ENCODE assay signal across 12 mouse cellular contexts in the genomic region with DNA sequence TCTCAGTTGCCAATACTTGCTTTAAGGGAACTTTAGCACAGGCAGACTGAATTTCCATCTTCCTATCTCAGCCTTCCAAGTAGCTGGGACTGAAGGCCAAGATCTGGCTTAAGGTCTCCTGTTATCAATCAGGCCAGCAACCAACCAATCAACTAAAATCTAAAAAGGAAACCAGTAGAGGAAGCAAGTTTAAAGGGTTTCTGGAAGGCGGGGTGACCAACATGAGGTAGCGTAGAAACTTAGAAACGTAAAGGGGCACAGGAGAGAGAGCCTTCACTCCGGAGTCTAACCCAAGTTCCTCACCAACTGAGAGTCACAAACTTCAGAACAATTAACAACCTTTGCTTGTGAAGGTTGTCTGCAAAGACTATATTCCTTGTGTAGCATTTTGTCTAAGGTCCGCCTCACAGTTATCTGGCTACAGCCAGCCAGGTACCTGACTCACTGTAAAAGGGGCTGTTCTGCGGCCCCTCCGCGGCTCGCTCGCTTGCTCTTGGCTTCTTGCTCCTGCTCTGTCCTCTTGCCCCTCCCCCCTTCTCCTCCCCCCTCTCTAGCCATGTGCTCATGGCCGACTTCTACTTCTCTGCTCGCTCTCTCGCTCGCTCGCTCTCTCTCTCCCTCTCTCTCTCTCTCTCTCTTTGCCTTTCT. TPM values are rescaled to one million over a fixed set of nuclear protein-coding genes. Genes with fewer than 3 reads are reported as not detected.
DNase-seq lines count a peak whose midpoint lies in the region; ATAC-seq and TF ChIP-seq lines count a peak whose summit lies in the region.
"Had no signal": no experiment of that assay in that cellular context is flagged by ENCODE, and none has a peak within 500 bp of the region (broad histone marks: within the 10 kb centered on the region; RNA-seq: fewer than 3 reads in every experiment).

No protein-coding gene starts in this region.

- H3K36me3 ChIP-seq in midbrain, embryonic 11.5 days (ENCODE audit: control insufficient read depth, insufficient read depth, low read length): 0 out of 2 replicates have a peak, but pooled peaks cover 4% of the 10 kb centered on the region
- H3K36me3 ChIP-seq in midbrain, embryonic 14.5 days (ENCODE audit: control insufficient read depth, insufficient read depth, low read length): peaks cover 11% of the 10 kb centered on the region
- peaks cover 11% of the 10 kb centered on the region for H3K36me3 ChIP-seq in intestine, embryonic 14.5 days (ENCODE audit: control insufficient read depth, insufficient read depth, low read length)
- peaks cover 4% of the 10 kb centered on the region; the same call in 1 of the 2 replicates for H3K36me3 ChIP-seq in small intestine, adult 2 months (ENCODE audit: control insufficient read depth, insufficient read depth, low read length)

- WGBS in midbrain, embryonic 11.5 days: 47% methylated on average over 15 of the region's 15 CpGs
- WGBS in midbrain, embryonic 14.5 days: 55% methylated on average over 15 of the region's 15 CpGs
- 43% methylated on average over 15 of the region's 15 CpGs for WGBS in intestine, embryonic 14.5 days
- 60% methylated on average over 15 of the region's 15 CpGs for WGBS in small intestine, adult 2 months

- intact Hi-C loops in left cerebral cortex, adult 2 months (cut with DNase I): no loop called here

- H3K4me3 ChIP-seq in midbrain, embryonic 11.5 days (ENCODE audit: low read depth, low read length): no peak overlapping the region
- no peak overlapping the region for H3K4me3 ChIP-seq in midbrain, embryonic 14.5 days (replicated peaks; ENCODE audit: low read depth, low read length)
- H3K4me3 ChIP-seq in intestine, embryonic 14.5 days (ENCODE audit: low read depth, low read length): no peak overlapping the region
- H3K4me3 ChIP-seq in small intestine, adult 2 months (ENCODE audit: low read depth, low read length): 0 out of 2 replicates have a peak overlapping the region, but pooled peaks have one; percentile 11
- H3K4me3 ChIP-seq in left cerebral cortex, adult 2 months: no peak overlapping the region
- H3K4me3 ChIP-seq: hindbrain, embryonic 13.5 days had no signal

- DNase-seq in embryo, embryonic 11 days: peak; percentile 39
- DNase-seq in embryo, embryonic 10 days (ENCODE audit: low spot score): no peak
- DNase-seq in midbrain, embryonic 11.5 days (ENCODE audit: low spot score, missing footprints): peak; percentile 82
- DNase-seq in midbrain, embryonic 14.5 days: no peak
- no peak for DNase-seq in intestine, embryonic 14.5 days (ENCODE audit: low spot score)
- DNase-seq in left cerebral cortex, adult 2 months (ENCODE audit: extremely low spot score in 1 of 2, low spot score in 2 of 2): no peak
- DNase-seq in urinary bladder, adult 18-20 months (ENCODE audit: low spot score in 2 of 2): no peak
- DNase-seq: B cell, adult 2 months; thymus, adult 18-20 months had no signal

- H3K4me2 ChIP-seq in midbrain, embryonic 11.5 days: no peak overlapping the region
- H3K4me2 ChIP-seq in midbrain, embryonic 14.5 days (ENCODE audit: low read length): no peak overlapping the region
- peak overlapping the region; percentile 23; the same call in 1 of the 2 replicates for H3K4me2 ChIP-seq in intestine, embryonic 14.5 days (ENCODE audit: low read length)
- H3K4me2 ChIP-seq: hindbrain, embryonic 13.5 days had no signal

- TF ChIP-seq CTCF in small intestine, adult 2 months (IDR thresholded peaks at IDR 0.05; ENCODE audit: extremely low read depth, insufficient read length, insufficient replicate concordance, low read depth, low read length): no peak
- no peak for TF ChIP-seq CTCF in left cerebral cortex, adult 2 months (IDR thresholded peaks at IDR 0.05)

- H3K9ac ChIP-seq in midbrain, embryonic 11.5 days (ENCODE audit: low read length): peak overlapping the region; percentile 32
- H3K9ac ChIP-seq in midbrain, embryonic 14.5 days (replicated peaks; ENCODE audit: low read length): no peak overlapping the region
- no peak overlapping the region for H3K9ac ChIP-seq in intestine, embryonic 14.5 days (ENCODE audit: low read length)
- H3K9ac ChIP-seq: hindbrain, embryonic 13.5 days had no signal

- no peak for ATAC-seq in midbrain, embryonic 11.5 days (ENCODE audit: low FRiP score)
- no peak for ATAC-seq in midbrain, embryonic 14.5 days (ENCODE audit: low FRiP score, low TSS enrichment)
- ATAC-seq in intestine, embryonic 14.5 days (replicated peaks; ENCODE audit: low FRiP score, low TSS enrichment, low read depth): no peak

- no peaks in the 10 kb centered on the region for H3K9me3 ChIP-seq in midbrain, embryonic 11.5 days (ENCODE audit: control insufficient read depth, low read length)
- H3K9me3 ChIP-seq in midbrain, embryonic 14.5 days (ENCODE audit: control insufficient read depth, low read length): no peaks in the 10 kb centered on the region
- no peaks in the 10 kb centered on the region for H3K9me3 ChIP-seq in intestine, embryonic 14.5 days (ENCODE audit: control insufficient read depth, low read length)
- H3K9me3 ChIP-seq: hindbrain, embryonic 13.5 days had no signal

- peaks cover 9% of the 10 kb centered on the region for H3K4me1 ChIP-seq in midbrain, embryonic 11.5 days (ENCODE audit: control insufficient read depth, insufficient read depth, low read length)
- H3K4me1 ChIP-seq in midbrain, embryonic 14.5 days (ENCODE audit: control insufficient read depth, insufficient read depth, low read length): peaks cover 12% of the 10 kb centered on the region
- H3K4me1 ChIP-seq in intestine, embryonic 14.5 days (replicated peaks; ENCODE audit: control insufficient read depth, insufficient read depth, low read length): peaks cover 14% of the 10 kb centered on the region
- peaks cover 3% of the 10 kb centered on the region for H3K4me1 ChIP-seq in small intestine, adult 2 months (ENCODE audit: control insufficient read depth, insufficient read depth, insufficient read length, low read length)

- no peak for TF ChIP-seq POLR2A in small intestine, adult 2 months (IDR thresholded peaks at IDR 0.05; ENCODE audit: low read depth, low read length)

- H3K27me3 ChIP-seq in midbrain, embryonic 11.5 days (ENCODE audit: control insufficient read depth, insufficient read depth, low read length): no peaks in the 10 kb centered on the region
- no peaks in the 10 kb centered on the region for H3K27me3 ChIP-seq in midbrain, embryonic 14.5 days (ENCODE audit: control insufficient read depth, insufficient read depth, low read length)
- no peaks in the 10 kb centered on the region for H3K27me3 ChIP-seq in intestine, embryonic 14.5 days (replicated peaks; ENCODE audit: control insufficient read depth, insufficient read depth, low read length)
- H3K27me3 ChIP-seq in small intestine, adult 2 months (ENCODE audit: control insufficient read depth, insufficient read depth, low read length): no peaks in the 10 kb centered on the region
- H3K27me3 ChIP-seq: hindbrain, embryonic 13.5 days had no signal

- H3K27ac ChIP-seq in midbrain, embryonic 11.5 days (ENCODE audit: low read depth, low read length): no peak overlapping the region
- no peak overlapping the region for H3K27ac ChIP-seq in midbrain, embryonic 14.5 days (replicated peaks; ENCODE audit: low read depth, low read length)
- no peak overlapping the region for H3K27ac ChIP-seq in intestine, embryonic 14.5 days (ENCODE audit: low read depth)
- H3K27ac ChIP-seq in small intestine, adult 2 months (ENCODE audit: insufficient read depth, low read depth, low read length): no peak overlapping the region
- no peak overlapping the region for H3K27ac ChIP-seq in left cerebral cortex, adult 2 months
- H3K27ac ChIP-seq: hindbrain, embryonic 13.5 days had no signal

RNA-seq across cellular contexts. Expression of gene Hsp90aa1, which starts 3.9 kb away (rescaled TPM):
- polyA plus RNA-seq in midbrain, embryonic 11.5 days (2014; fragmentation: Nextera tagmentation; extraction: Ambion mirVana): 1,541 and 1,584 TPM in 2 replicates
- 1,408 and 1,565 TPM in 2 replicates for polyA plus RNA-seq in midbrain, embryonic 14.5 days (2014; fragmentation: Nextera tagmentation; extraction: Ambion mirVana)
- 903 and 985 TPM in 2 replicates for polyA plus RNA-seq in intestine, embryonic 14.5 days (2014; fragmentation: Nextera tagmentation; extraction: Ambion mirVana)
- polyA plus RNA-seq in small intestine, adult 2 months (2012; rRNA removed): 21.0 and 23.2 TPM in 2 replicates
- 1,000 to 10,000 TPM in 1 of 2 experiments, 100 to 1,000 TPM in 1; 993 to 1,084 TPM for total RNA-seq in left cerebral cortex, adult 2 months (2021)

RNA-seq across cellular contexts. Expression of gene 1700001K19Rik, which starts 16.2 kb away (rescaled TPM):
- 0.14 and 0.34 TPM in 2 replicates for polyA plus RNA-seq in midbrain, embryonic 11.5 days (2014; fragmentation: Nextera tagmentation; extraction: Ambion mirVana)
- 0.70 TPM in 1 of 2 replicates, not detected in the other for polyA plus RNA-seq in midbrain, embryonic 14.5 days (2014; fragmentation: Nextera tagmentation; extraction: Ambion mirVana)
- polyA plus RNA-seq in intestine, embryonic 14.5 days (2014; fragmentation: Nextera tagmentation; extraction: Ambion mirVana): 0.31 TPM in 1 of 2 replicates, not detected in the other
- polyA plus RNA-seq in small intestine, adult 2 months (2012; rRNA removed): not detected in 2 replicates
- total RNA-seq in left cerebral cortex, adult 2 months (2021): not detected
- total RNA-seq: left cerebral cortex, postnatal 25 days had no signal

RNA-seq across cellular contexts. Expression of gene Wdr20, which starts 39.1 kb away (rescaled TPM):
- 22.9 and 24.7 TPM in 2 replicates for polyA plus RNA-seq in midbrain, embryonic 11.5 days (2014; fragmentation: Nextera tagmentation; extraction: Ambion mirVana)
- polyA plus RNA-seq in midbrain, embryonic 14.5 days (2014; fragmentation: Nextera tagmentation; extraction: Ambion mirVana): 22.1 and 24.0 TPM in 2 replicates
- 23.7 and 24.1 TPM in 2 replicates for polyA plus RNA-seq in intestine, embryonic 14.5 days (2014; fragmentation: Nextera tagmentation; extraction: Ambion mirVana)
- 6.1 and 15.5 TPM in 2 replicates for polyA plus RNA-seq in small intestine, adult 2 months (2012; rRNA removed)
- total RNA-seq in left cerebral cortex, adult 2 months (2021): 10 to 100 TPM; 41.1 to 45.4 TPM

Comparison
In these comparisons a context has a peak if more than half of its experiments do, and no peak if none do; other contexts are left out.
1. DNase-seq: peak in embryo, embryonic 11 days (single experiment) and midbrain, embryonic 11.5 days (single experiment); none in embryo, embryonic 10 days (single experiment), midbrain, embryonic 14.5 days (single experiment), intestine, embryonic 14.5 days (single experiment), left cerebral cortex, adult 2 months (0 of 2) and urinary bladder, adult 18-20 months (0 of 2).
2. RNA of gene Hsp90aa1, which starts 3.9 kb away (polyA plus RNA-seq): 1,541 to 1,584 TPM in midbrain, embryonic 11.5 days, 1,408 to 1,565 TPM in midbrain, embryonic 14.5 days and 903 to 985 TPM in intestine, embryonic 14.5 days; 21.0 to 23.2 TPM in small intestine, adult 2 months; every median in the first group is over 10 times any median in the second.